Mouse (Mus musculus) small intestine, adult 2 months (tissue): ENCODE results near the gene Plcb4.

Experiments used
- CTCF ChIP-seq: fragments of 200-500 bp; IDR thresholded peaks from 2 replicates; pipeline ENCODE4 v1.5.1; 2012; ENCODE audit warnings: low read depth, mild to moderate bottlenecking, control low read depth, inconsistent platforms, low read length, moderate library complexity, mixed read lengths; ENCODE audit not compliant: insufficient replicate concordance, insufficient read length; ENCODE audit errors: extremely low read depth
- POLR2A ChIP-seq: fragments of 200-500 bp; IDR thresholded peaks from 2 replicates; pipeline ENCODE4 v1.6.1; 2012; ENCODE audit warnings: low read depth, mild to moderate bottlenecking, control low read depth, inconsistent platforms, low read length, moderate library complexity

DNA sequence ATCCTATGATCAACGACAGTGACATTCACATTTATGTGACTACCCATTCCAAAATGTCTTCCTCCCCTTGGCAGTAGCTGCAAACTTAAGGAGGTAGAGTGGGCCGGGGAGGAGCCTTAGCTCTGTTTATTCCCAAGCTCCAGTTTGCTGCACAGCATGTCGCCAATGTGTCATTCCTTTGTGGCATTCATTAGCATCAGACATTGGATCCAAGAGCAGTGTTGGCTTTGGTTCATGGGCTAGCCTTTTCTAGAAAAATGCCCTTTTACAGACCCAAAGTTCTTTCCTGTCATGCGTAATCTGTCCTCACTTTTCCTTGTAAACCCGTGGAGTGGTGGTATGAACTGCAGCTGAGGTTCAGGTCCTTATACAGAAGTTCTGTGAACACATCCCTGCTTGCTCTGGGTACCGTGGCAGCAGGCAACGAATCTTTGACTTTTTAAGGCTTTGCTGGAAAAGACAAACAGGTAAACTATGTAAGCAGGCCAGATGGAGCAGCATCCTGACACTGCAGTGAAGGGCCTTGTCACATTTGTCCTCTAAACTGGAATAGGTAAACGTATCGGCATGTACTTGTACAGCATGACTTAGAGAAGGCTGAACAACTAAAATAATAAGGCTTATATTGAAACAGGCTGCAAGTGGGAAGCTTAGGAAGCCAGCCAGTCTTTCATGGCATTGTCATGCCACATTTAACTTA lies 270.4 kb downstream of the Plcb4 start:
- no peak for TF ChIP-seq POLR2A
- TF ChIP-seq CTCF = no peak
